Mouse (Mus musculus) liver, embryonic 11.5 days (tissue): Measurements from ENCODE around the gene Ttc29. TPM values are rescaled to one million over a fixed set of nuclear protein-coding genes. Genes with fewer than 3 reads are reported as not detected.

Experiments used
- ATAC-seq: fragments of 200-750 bp; cut with Nextera tagmentation; replicated peaks from 2 replicates; pipeline ENCODE4 v1.8.0; 2017; ENCODE audit warnings: moderate number of reproducible peaks, mild to moderate bottlenecking, moderate TSS enrichment, moderate library complexity; ENCODE audit not compliant: low FRiP score
- DNase-seq: peaks from one replicate; pipeline ENCODE4 v3.0.0-alpha.2; 2017; ENCODE audit warnings: low spot score
- H3K27ac ChIP-seq: fragments of 300-500 bp; sonication (generic); 2 replicates; pipeline ENCODE4 v1.5.1; 2014; ENCODE audit warnings: mild to moderate bottlenecking, low read depth, low read length, control low read depth
- H3K27me3 ChIP-seq: fragments of 300-500 bp; sonication (generic); replicated peaks from 2 replicates; pipeline ENCODE4 v1.6.1; 2014; ENCODE audit warnings: low read length, mixed read lengths; ENCODE audit not compliant: control insufficient read depth, insufficient read depth
- H3K36me3 ChIP-seq: fragments of 300-500 bp; sonication (generic); 2 replicates; pipeline ENCODE4 v1.6.1; 2014; ENCODE audit warnings: mild to moderate bottlenecking, low read length, moderate library complexity, mixed read lengths; ENCODE audit not compliant: control insufficient read depth, insufficient read depth
- H3K4me1 ChIP-seq: fragments of 300-500 bp; sonication (generic); replicated peaks from 2 replicates; pipeline ENCODE4 v1.6.1; 2014; ENCODE audit warnings: low read length, mixed read lengths; ENCODE audit not compliant: control insufficient read depth, insufficient read depth
- H3K4me2 ChIP-seq: fragments of 300-500 bp; sonication (generic); 2 replicates; pipeline ENCODE4 v1.6.1; 2014; ENCODE audit warnings: mild to moderate bottlenecking, control low read depth, moderate library complexity
- H3K4me3 ChIP-seq: fragments of 300-500 bp; sonication (generic); 2 replicates; pipeline ENCODE4 v1.5.1; 2014; ENCODE audit warnings: low read depth, low read length, control low read depth
- H3K9ac ChIP-seq: fragments of 300-500 bp; sonication (generic); 2 replicates; pipeline ENCODE4 v1.6.1; 2014; ENCODE audit warnings: low read depth, low read length, control low read depth
- H3K9me3 ChIP-seq: fragments of 300-500 bp; sonication (generic); 2 replicates; pipeline ENCODE4 v1.6.1; 2016; ENCODE audit warnings: low read length, inconsistent platforms, mixed read lengths; ENCODE audit not compliant: control insufficient read depth
- WGBS: fragments of 180-500 bp; shearing (Covaris S2); extraction: QIAGEN DNeasy Blood & Tissue Kit; methylation state at CpG from one replicate; pipeline ENCODE4 v1.1.7; 2014; 5-methylcytosine and 5-hydroxymethylcytosine counted together
- polyA plus RNA-seq: library from polyadenylated mRNA; unstranded; fragments of >200 nt; fragmentation: Nextera tagmentation; extraction: Ambion mirVana; gene quantifications from 2 replicates; pipeline ENCODE4 v1.2.1, GENCODE M21; 2014

Gene Ttc29
- polyA plus RNA-seq, 1 experiment from 2014 or later, result not detected

- Histone ChIP-seq H3K9ac (no peak overlapping the region), H3K4me2 (no peak overlapping the region), H3K36me3 (no peaks in the 10 kb centered on the region), H3K27me3 (no peaks in the 10 kb centered on the region), H3K9me3 (no peaks in the 10 kb centered on the region), H3K27ac (no peak overlapping the region), H3K4me1 (no peaks in the 10 kb centered on the region), H3K4me3 (no peak overlapping the region)
- no peak for DNase-seq
- ATAC-seq, result no peak
- WGBS, result 77% methylated on average over 3 of the region's 3 CpGs
Observed at GRCm38 (mm10) chr8:78323391-78323790, 110.3 kb downstream of the Ttc29 start.

- ATAC-seq (no peak), DNase-seq (no peak)
- H3K9me3 ChIP-seq, result no peaks in the 10 kb centered on the region
- no peaks in the 10 kb centered on the region for H3K36me3 ChIP-seq
- H3K9ac ChIP-seq, result no peak overlapping the region
- H3K27me3 ChIP-seq, result no peaks in the 10 kb centered on the region
- H3K4me1 ChIP-seq, result no peaks in the 10 kb centered on the region
- WGBS, result 59% methylated on average over 11 of the region's 11 CpGs
- H3K4me2 ChIP-seq, result no peak overlapping the region
- H3K4me3 ChIP-seq, result no peak overlapping the region
- H3K27ac ChIP-seq, result no peak overlapping the region
Observed at GRCm38 (mm10) chr8:78340689-78341529, 127.8 kb downstream of the Ttc29 start.

GRCm38 (mm10) chr8:78342151-78342550 is 129.1 kb downstream of the Ttc29 start:
- 71% methylated on average over 4 of the region's 4 CpGs for WGBS
- Histone ChIP-seq H3K4me3 (no peak overlapping the region), H3K27me3 (no peaks in the 10 kb centered on the region), H3K36me3 (no peaks in the 10 kb centered on the region), H3K9ac (no peak overlapping the region), H3K4me1 (no peaks in the 10 kb centered on the region), H3K27ac (no peak overlapping the region), H3K4me2 (no peak overlapping the region), H3K9me3 (no peaks in the 10 kb centered on the region)
- DNase-seq, result no peak
- no peak for ATAC-seq

- Histone ChIP-seq H3K4me3 (no peak overlapping the region), H3K27ac (no peak overlapping the region), H3K4me1 (no peaks in the 10 kb centered on the region), H3K4me2 (no peak overlapping the region), H3K9me3 (no peaks in the 10 kb centered on the region), H3K36me3 (no peaks in the 10 kb centered on the region), H3K9ac (no peak overlapping the region), H3K27me3 (no peaks in the 10 kb centered on the region)
- WGBS, result 56% methylated on average over 2 of the region's 2 CpGs
- DNase-seq (no peak), ATAC-seq (no peak)
Observed at GRCm38 (mm10) chr8:78344006-78344405, 130.9 kb downstream of the Ttc29 start.

- Histone ChIP-seq H3K4me3 (no peak overlapping the region), H3K4me1 (no peaks in the 10 kb centered on the region), H3K4me2 (no peak overlapping the region), H3K9ac (no peak overlapping the region), H3K27ac (no peak overlapping the region), H3K27me3 (no peaks in the 10 kb centered on the region), H3K36me3 (no peaks in the 10 kb centered on the region), H3K9me3 (no peaks in the 10 kb centered on the region)
- DNase-seq, result no peak
- ATAC-seq, result no peak
- WGBS, result 43% methylated on average over 7 of the region's 7 CpGs
Observed at GRCm38 (mm10) chr8:78345705-78346104, 132.6 kb downstream of the Ttc29 start.

- Histone ChIP-seq H3K27me3 (no peaks in the 10 kb centered on the region), H3K36me3 (no peaks in the 10 kb centered on the region), H3K27ac (no peak overlapping the region), H3K4me1 (no peaks in the 10 kb centered on the region), H3K9ac (no peak overlapping the region), H3K4me2 (no peak overlapping the region), H3K9me3 (no peaks in the 10 kb centered on the region), H3K4me3 (no peak overlapping the region)
- no peak for ATAC-seq
- no peak for DNase-seq
- 31% methylated on average over 11 of the region's 11 CpGs for WGBS
Observed at GRCm38 (mm10) chr8:78346131-78346621, 133.1 kb downstream of the Ttc29 start.

- no peaks in the 10 kb centered on the region for H3K27me3 ChIP-seq
- no peak for ATAC-seq
- no peak overlapping the region for H3K9ac ChIP-seq
- H3K4me1 ChIP-seq, result no peaks in the 10 kb centered on the region
- H3K27ac ChIP-seq, result no peak overlapping the region
- 78% methylated on average over 5 of the region's 5 CpGs for WGBS
- no peak overlapping the region for H3K4me3 ChIP-seq
- H3K36me3 ChIP-seq, result no peaks in the 10 kb centered on the region
- DNase-seq, result no peak
- no peaks in the 10 kb centered on the region for H3K9me3 ChIP-seq
- no peak overlapping the region for H3K4me2 ChIP-seq
Observed at GRCm38 (mm10) chr8:78353902-78354301, 140.8 kb downstream of the Ttc29 start.

GRCm38 (mm10) chr8:78354801-78355200 is 141.7 kb downstream of the Ttc29 start:
- Histone ChIP-seq H3K9me3 (no peaks in the 10 kb centered on the region), H3K4me1 (no peaks in the 10 kb centered on the region), H3K27ac (no peak overlapping the region), H3K4me3 (no peak overlapping the region), H3K9ac (no peak overlapping the region), H3K27me3 (no peaks in the 10 kb centered on the region), H3K4me2 (no peak overlapping the region), H3K36me3 (no peaks in the 10 kb centered on the region)
- ATAC-seq, result no peak
- DNase-seq, result no peak
- WGBS, result 78% methylated on average over 5 of the region's 5 CpGs

- Histone ChIP-seq H3K9me3 (no peaks in the 10 kb centered on the region), H3K27me3 (no peaks in the 10 kb centered on the region), H3K4me2 (no peak overlapping the region), H3K9ac (no peak overlapping the region), H3K36me3 (no peaks in the 10 kb centered on the region), H3K4me1 (no peaks in the 10 kb centered on the region), H3K27ac (no peak overlapping the region), H3K4me3 (no peak overlapping the region)
- ATAC-seq, result no peak
- no peak for DNase-seq
- WGBS, result 83% methylated on average over 7 of the region's 7 CpGs
Observed at GRCm38 (mm10) chr8:78390756-78391155, 177.7 kb downstream of the Ttc29 start.
